Comparison of ENCODE assay signal across 20 mouse cellular contexts in the genomic region with DNA sequence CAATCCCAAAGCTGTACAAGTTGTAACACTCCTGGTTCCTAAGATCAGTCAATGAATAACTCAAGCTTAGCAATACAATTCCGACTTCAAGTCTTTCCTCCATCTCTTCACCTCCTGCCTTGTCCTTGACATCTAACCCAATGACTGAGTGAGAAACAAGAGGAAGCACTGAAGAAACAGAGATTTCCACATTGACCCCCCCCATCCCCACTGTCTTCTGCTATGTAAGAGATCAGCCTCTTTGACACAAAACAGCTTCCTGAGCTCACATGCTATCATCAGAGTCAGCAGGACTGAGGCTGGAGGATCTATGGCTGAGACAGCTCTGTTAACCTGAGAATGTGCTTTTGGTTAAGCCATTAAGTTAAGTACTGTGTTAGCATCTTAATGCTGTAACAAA. TPM values are rescaled to one million over a fixed set of nuclear protein-coding genes. Genes with fewer than 3 reads are reported as not detected.
"Had no signal": no experiment of that assay in that cellular context is flagged by ENCODE, and none has a peak within 500 bp of the region (broad histone marks: within the 10 kb centered on the region; RNA-seq: fewer than 3 reads in every experiment).

No protein-coding gene starts in this region.

- H3K9me3 ChIP-seq: limb, embryonic 12.5 days; megakaryocyte, embryonic 14.5 days; midbrain, embryonic 12.5 days had no signal

- H3K4me1 ChIP-seq: limb, embryonic 12.5 days; midbrain, embryonic 12.5 days had no signal

- H3K36me3 ChIP-seq: limb, embryonic 12.5 days; midbrain, embryonic 12.5 days had no signal

- ATAC-seq: inflammation-experienced regulatory T-cells, adult 6 months; intestine, postnatal 0 days; midbrain, embryonic 16.5 days had no signal

- H3K9ac ChIP-seq: limb, embryonic 12.5 days; midbrain, embryonic 12.5 days had no signal

- H3K4me2 ChIP-seq: limb, embryonic 12.5 days; midbrain, embryonic 12.5 days had no signal

- H3K27me3 ChIP-seq: limb, embryonic 12.5 days; megakaryocyte, embryonic 14.5 days; midbrain, embryonic 12.5 days had no signal

- H3K4me3 ChIP-seq: layer of hippocampus, adult 2 months; limb, embryonic 12.5 days; megakaryocyte, embryonic 14.5 days; midbrain, embryonic 12.5 days had no signal

- H3K27ac ChIP-seq: layer of hippocampus, adult 2 months; limb, embryonic 12.5 days; midbrain, embryonic 12.5 days had no signal

- DNase-seq: kidney, postnatal 10 days; kidney, postnatal 4 days; lung, adult 2 months; lung, postnatal 10 days; right cerebral cortex, adult 18-20 months; right cerebral cortex, postnatal 25 days; thymus, postnatal 4 days had no signal

RNA-seq across cellular contexts. Expression of a gene that starts 42.5 kb away (rescaled TPM):
- total RNA-seq: layer of hippocampus, adult 2 months; layer of hippocampus, postnatal 10 days; left cerebral cortex, postnatal 36 days; liver, adult 2 months had no signal
- polyA plus RNA-seq: inflammation-experienced regulatory T-cells, adult 6 months; limb, embryonic 12.5 days; liver, adult 2 months; lung, adult 2 months; midbrain, embryonic 12.5 days; midbrain, embryonic 16.5 days; neural tube, embryonic 14.5 days; small intestine, adult 2 months; stomach, embryonic 16.5 days had no signal
